In the genomic region with DNA sequence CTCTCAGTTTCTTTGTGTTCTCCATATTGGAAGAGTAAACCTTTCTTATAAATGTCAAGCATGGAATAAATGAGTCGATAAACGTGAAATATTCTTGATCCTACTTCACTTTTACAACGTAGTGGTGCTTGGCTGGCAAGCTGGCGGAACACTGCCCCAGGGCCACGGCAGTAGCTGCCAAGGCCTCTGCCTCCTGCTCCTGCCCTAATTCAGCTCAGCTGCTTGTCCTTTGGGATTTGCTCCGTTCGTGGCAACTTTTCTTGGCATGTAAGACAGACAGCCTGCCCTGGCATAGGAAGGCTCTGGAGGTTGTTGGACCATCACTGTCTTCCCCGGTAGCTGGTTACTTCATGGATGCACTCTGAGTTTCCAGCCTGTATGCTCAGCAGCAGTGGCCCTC, we compare ENCODE assay signal across 8 mouse cellular contexts. TPM values are rescaled to one million over a fixed set of nuclear protein-coding genes. Genes with fewer than 3 reads are reported as not detected.
DNase-seq lines count a peak whose midpoint lies in the region; ATAC-seq lines count a peak whose summit lies in the region.

No protein-coding gene starts in this region.

- no peak for ATAC-seq in forebrain, embryonic 15.5 days (replicated peaks)
- no peak for ATAC-seq in midbrain, embryonic 13.5 days
- no peak for ATAC-seq in heart, embryonic 16.5 days (replicated peaks; ENCODE audit: extremely low read depth, insufficient read depth, low FRiP score)
- ATAC-seq in neural tube, embryonic 15.5 days (ENCODE audit: low FRiP score), result 0 out of 2 replicates have a peak, but pooled peaks have one; percentile 36

- WGBS in forebrain, embryonic 15.5 days, result 41% methylated on average over 8 of the region's 8 CpGs
- WGBS in forebrain, embryonic 10.5 days, result 80% methylated on average over 8 of the region's 8 CpGs
- 62% methylated on average over 8 of the region's 8 CpGs for WGBS in midbrain, embryonic 13.5 days
- WGBS in midbrain, embryonic 10.5 days, result 86% methylated on average over 8 of the region's 8 CpGs
- WGBS in heart, embryonic 16.5 days, result 66% methylated on average over 8 of the region's 8 CpGs
- 30% methylated on average over 8 of the region's 8 CpGs for WGBS in neural tube, embryonic 15.5 days

- no peak overlapping the region for H3K4me2 ChIP-seq in forebrain, embryonic 15.5 days (replicated peaks)
- no peak overlapping the region for H3K4me2 ChIP-seq in midbrain, embryonic 13.5 days (replicated peaks)
- no peak overlapping the region for H3K4me2 ChIP-seq in heart, embryonic 16.5 days (ENCODE audit: low read depth, low read length)
- H3K4me2 ChIP-seq in neural tube, embryonic 15.5 days, result no peak overlapping the region

- no peak for DNase-seq in forebrain, embryonic 10.5 days (ENCODE audit: extremely low spot score, low spot score)
- DNase-seq in midbrain, embryonic 10.5 days (ENCODE audit: low spot score), result no peak
- DNase-seq in urinary bladder, postnatal 4 days (ENCODE audit: low spot score in 2 of 2), result no peak
- no peak for DNase-seq in left cerebral cortex, postnatal 25 days (ENCODE audit: low spot score in 2 of 2)

- no peaks in the 10 kb centered on the region for H3K36me3 ChIP-seq in forebrain, embryonic 15.5 days
- peaks cover 7% of the 10 kb centered on the region; the same call in 1 of the 2 replicates for H3K36me3 ChIP-seq in forebrain, embryonic 10.5 days (replicated peaks)
- H3K36me3 ChIP-seq in midbrain, embryonic 13.5 days, result no peaks in the 10 kb centered on the region
- peaks cover 6% of the 10 kb centered on the region; the same call in 1 of the 2 replicates for H3K36me3 ChIP-seq in midbrain, embryonic 10.5 days
- no peaks in the 10 kb centered on the region for H3K36me3 ChIP-seq in heart, embryonic 16.5 days (ENCODE audit: control insufficient read depth, insufficient read depth)
- no peaks in the 10 kb centered on the region for H3K36me3 ChIP-seq in neural tube, embryonic 15.5 days

- H3K4me3 ChIP-seq in forebrain, embryonic 15.5 days, result no peak overlapping the region
- no peak overlapping the region for H3K4me3 ChIP-seq in forebrain, embryonic 10.5 days
- no peak overlapping the region for H3K4me3 ChIP-seq in midbrain, embryonic 13.5 days (replicated peaks)
- no peak overlapping the region for H3K4me3 ChIP-seq in midbrain, embryonic 10.5 days
- H3K4me3 ChIP-seq in heart, embryonic 16.5 days (ENCODE audit: low read length), result no peak overlapping the region
- H3K4me3 ChIP-seq in neural tube, embryonic 15.5 days (replicated peaks), result no peak overlapping the region

- intact Hi-C loops in left cerebral cortex, postnatal 25 days (cut with DNase I), result no loop called here

- peaks cover 47% of the 10 kb centered on the region for H3K4me1 ChIP-seq in forebrain, embryonic 15.5 days
- H3K4me1 ChIP-seq in forebrain, embryonic 10.5 days, result peaks cover 50% of the 10 kb centered on the region
- H3K4me1 ChIP-seq in midbrain, embryonic 13.5 days (replicated peaks), result peaks cover 47% of the 10 kb centered on the region
- peaks cover 31% of the 10 kb centered on the region for H3K4me1 ChIP-seq in midbrain, embryonic 10.5 days
- peaks cover 52% of the 10 kb centered on the region for H3K4me1 ChIP-seq in heart, embryonic 16.5 days (ENCODE audit: control insufficient read depth, insufficient read depth, low read length)
- peaks cover 55% of the 10 kb centered on the region for H3K4me1 ChIP-seq in neural tube, embryonic 15.5 days

- no peaks in the 10 kb centered on the region for H3K27me3 ChIP-seq in forebrain, embryonic 15.5 days
- H3K27me3 ChIP-seq in forebrain, embryonic 10.5 days (ENCODE audit: poor library complexity, severe bottlenecking), result no peaks in the 10 kb centered on the region
- H3K27me3 ChIP-seq in midbrain, embryonic 13.5 days, result no peaks in the 10 kb centered on the region
- H3K27me3 ChIP-seq in midbrain, embryonic 10.5 days (ENCODE audit: low read depth, poor library complexity, severe bottlenecking), result no peaks in the 10 kb centered on the region
- H3K27me3 ChIP-seq in heart, embryonic 16.5 days (ENCODE audit: control insufficient read depth, insufficient read depth, low read length), result no peaks in the 10 kb centered on the region
- no peaks in the 10 kb centered on the region for H3K27me3 ChIP-seq in neural tube, embryonic 15.5 days (replicated peaks)

- peak overlapping the region; percentile 66 for H3K27ac ChIP-seq in forebrain, embryonic 15.5 days (replicated peaks)
- no peak overlapping the region for H3K27ac ChIP-seq in forebrain, embryonic 10.5 days
- peak overlapping the region; percentile 53; the same call in 1 of the 2 replicates for H3K27ac ChIP-seq in midbrain, embryonic 13.5 days
- H3K27ac ChIP-seq in midbrain, embryonic 10.5 days (replicated peaks), result no peak overlapping the region
- H3K27ac ChIP-seq in heart, embryonic 16.5 days (ENCODE audit: low read length), result peak overlapping the region; percentile 45
- peak overlapping the region; percentile 68 for H3K27ac ChIP-seq in neural tube, embryonic 15.5 days (replicated peaks)

- no peaks in the 10 kb centered on the region for H3K9me3 ChIP-seq in forebrain, embryonic 15.5 days
- no peaks in the 10 kb centered on the region for H3K9me3 ChIP-seq in forebrain, embryonic 10.5 days
- H3K9me3 ChIP-seq in midbrain, embryonic 13.5 days, result no peaks in the 10 kb centered on the region
- H3K9me3 ChIP-seq in midbrain, embryonic 10.5 days (replicated peaks), result no peaks in the 10 kb centered on the region
- H3K9me3 ChIP-seq in heart, embryonic 16.5 days (replicated peaks; ENCODE audit: control insufficient read depth, low read length), result no peaks in the 10 kb centered on the region; the same call in 1 of the 2 replicates
- H3K9me3 ChIP-seq in neural tube, embryonic 15.5 days (replicated peaks), result no peaks in the 10 kb centered on the region

- H3K9ac ChIP-seq in forebrain, embryonic 15.5 days (replicated peaks), result no peak overlapping the region
- peak overlapping the region; percentile 23; the same call in 1 of the 2 replicates for H3K9ac ChIP-seq in midbrain, embryonic 13.5 days (replicated peaks)
- peak overlapping the region; percentile 47 for H3K9ac ChIP-seq in heart, embryonic 16.5 days (ENCODE audit: low read length)
- H3K9ac ChIP-seq in neural tube, embryonic 15.5 days (replicated peaks), result no peak overlapping the region

RNA-seq across cellular contexts. Expression of gene Reep3, which starts 19.5 kb away (rescaled TPM):
- 36.6 and 37.0 TPM in 2 replicates for polyA plus RNA-seq in forebrain, embryonic 15.5 days (2015; fragmentation: Nextera tagmentation; extraction: Ambion mirVana)
- polyA plus RNA-seq in forebrain, embryonic 10.5 days (2016; fragmentation: Nextera tagmentation; extraction: Ambion mirVana), result 30.9 and 32.7 TPM in 2 replicates
- 38.6 and 41.0 TPM in 2 replicates for polyA plus RNA-seq in midbrain, embryonic 13.5 days (2015; fragmentation: Nextera tagmentation; extraction: Ambion mirVana)
- 31.7 and 36.7 TPM in 2 replicates for polyA plus RNA-seq in midbrain, embryonic 10.5 days (2016; fragmentation: Nextera tagmentation; extraction: Ambion mirVana)
- polyA plus RNA-seq in heart, embryonic 16.5 days (2015; fragmentation: Nextera tagmentation; extraction: Ambion mirVana), result 29.7 and 30.1 TPM in 2 replicates
- polyA plus RNA-seq in neural tube, embryonic 15.5 days (2015; fragmentation: Nextera tagmentation; extraction: Ambion mirVana), result 34.5 and 35.9 TPM in 2 replicates
- total RNA-seq in left cerebral cortex, postnatal 25 days (2021), result 10 to 100 TPM; 18.9 to 21.3 TPM

RNA-seq across cellular contexts. Expression of gene Jmjd1c, which starts 20.3 kb away (rescaled TPM):
- 64.1 and 65.2 TPM in 2 replicates for polyA plus RNA-seq in forebrain, embryonic 15.5 days (2015; fragmentation: Nextera tagmentation; extraction: Ambion mirVana)
- polyA plus RNA-seq in forebrain, embryonic 10.5 days (2016; fragmentation: Nextera tagmentation; extraction: Ambion mirVana), result 29.7 and 30.6 TPM in 2 replicates
- 48.6 and 56.1 TPM in 2 replicates for polyA plus RNA-seq in midbrain, embryonic 13.5 days (2015; fragmentation: Nextera tagmentation; extraction: Ambion mirVana)
- polyA plus RNA-seq in midbrain, embryonic 10.5 days (2016; fragmentation: Nextera tagmentation; extraction: Ambion mirVana), result 27.1 and 28.4 TPM in 2 replicates
- 29.9 and 31.5 TPM in 2 replicates for polyA plus RNA-seq in heart, embryonic 16.5 days (2015; fragmentation: Nextera tagmentation; extraction: Ambion mirVana)
- 43.8 and 50.7 TPM in 2 replicates for polyA plus RNA-seq in neural tube, embryonic 15.5 days (2015; fragmentation: Nextera tagmentation; extraction: Ambion mirVana)
- total RNA-seq in left cerebral cortex, postnatal 25 days (2021), result 10 to 100 TPM; 77.1 to 87.7 TPM

Comparison
In these comparisons a context has a peak if more than half of its experiments do, and no peak if none do; other contexts are left out.
1. H3K27ac ChIP-seq: peak in forebrain, embryonic 15.5 days (single experiment), midbrain, embryonic 13.5 days (single experiment), heart, embryonic 16.5 days (single experiment) and neural tube, embryonic 15.5 days (single experiment); none in forebrain, embryonic 10.5 days (single experiment) and midbrain, embryonic 10.5 days (single experiment).
2. H3K9ac ChIP-seq: peak in midbrain, embryonic 13.5 days (single experiment) and heart, embryonic 16.5 days (single experiment); none in forebrain, embryonic 15.5 days (single experiment) and neural tube, embryonic 15.5 days (single experiment).